Mouse (Mus musculus) limb, embryonic 13.5 days (tissue): Measurements from ENCODE around the gene Slc7a1. TPM values are rescaled to one million over a fixed set of nuclear protein-coding genes. Genes with fewer than 3 reads are reported as not detected.

Experiments
- ATAC-seq: fragments of 200-750 bp; cut with Nextera tagmentation; 2 replicates; pipeline ENCODE4 v1.8.0; 2017; ENCODE audit warnings: low read depth, moderate number of reproducible peaks, moderate TSS enrichment; ENCODE audit not compliant: low FRiP score
- H3K27ac ChIP-seq: fragments of 300-500 bp; sonication (generic); 2 replicates; pipeline ENCODE4 v1.5.1; 2015; ENCODE audit warnings: inconsistent platforms, mild to moderate bottlenecking, moderate library complexity
- H3K27me3 ChIP-seq: fragments of 300-500 bp; sonication (generic); 2 replicates; pipeline ENCODE4 v1.6.1; 2015; ENCODE audit warnings: mild to moderate bottlenecking, inconsistent platforms
- H3K36me3 ChIP-seq: fragments of 300-500 bp; sonication (generic); 2 replicates; pipeline ENCODE4 v1.6.1; 2015; ENCODE audit warnings: inconsistent platforms, mild to moderate bottlenecking, moderate library complexity
- H3K4me1 ChIP-seq: fragments of 300-500 bp; sonication (generic); 2 replicates; pipeline ENCODE4 v1.6.1; 2015; ENCODE audit warnings: inconsistent platforms
- H3K4me2 ChIP-seq: fragments of 300-500 bp; sonication (generic); replicated peaks from 2 replicates; pipeline ENCODE4 v1.6.1; 2015; ENCODE audit warnings: inconsistent platforms, mild to moderate bottlenecking, moderate library complexity
- H3K4me3 ChIP-seq: fragments of 300-500 bp; sonication (generic); 2 replicates; pipeline ENCODE4 v1.5.1; 2015; ENCODE audit warnings: moderate library complexity, mild to moderate bottlenecking, inconsistent platforms
- H3K9ac ChIP-seq: fragments of 300-500 bp; sonication (generic); 2 replicates; pipeline ENCODE4 v1.6.1; 2015; ENCODE audit warnings: mild to moderate bottlenecking, inconsistent platforms
- H3K9me3 ChIP-seq: fragments of 300-500 bp; sonication (generic); 2 replicates; pipeline ENCODE4 v1.6.1; 2016; ENCODE audit warnings: inconsistent platforms
- WGBS: fragments of 180-500 bp; shearing (Covaris S2); methylation state at CpG from one replicate; pipeline ENCODE4 v1.1.7; 2015; 5-methylcytosine and 5-hydroxymethylcytosine counted together
- polyA plus RNA-seq: library from polyadenylated mRNA; unstranded; fragments of >200 nt; fragmentation: Nextera tagmentation; extraction: Ambion mirVana; gene quantifications from 2 replicates; pipeline ENCODE4 v1.2.1, GENCODE M21; 2015

Slc7a1 gene
- polyA plus RNA-seq, 1 experiment from 2014 or later, result 14.9 TPM

DNA sequence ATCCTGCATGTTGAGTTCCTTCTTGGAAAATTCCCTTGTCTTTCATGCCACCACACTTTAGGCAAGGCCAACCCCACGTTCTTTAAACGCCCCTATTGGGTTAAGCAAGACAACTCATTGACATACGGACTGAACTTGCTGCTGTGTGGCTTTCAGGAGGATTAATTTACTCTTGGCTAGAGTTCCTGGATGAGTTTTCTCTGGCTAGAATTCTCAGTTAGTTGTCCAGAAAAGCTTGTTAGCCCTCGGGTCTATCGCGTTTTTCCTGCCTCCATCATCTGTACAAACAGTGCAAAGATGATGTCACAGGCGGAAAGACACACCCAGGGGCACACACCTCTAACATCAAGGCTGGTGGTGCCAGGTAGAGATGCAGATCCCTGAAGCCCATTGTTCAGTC lies 14.5 kb upstream of the Slc7a1 start:
- H3K36me3 ChIP-seq, result no peaks in the 10 kb centered on the region
- H3K9me3 ChIP-seq, result peaks cover 11% of the 10 kb centered on the region; the same call in 1 of the 2 replicates
- H3K4me1 ChIP-seq, result peaks cover 6% of the 10 kb centered on the region; the same call in 1 of the 2 replicates
- WGBS, result 60% methylated on average over 7 of the region's 7 CpGs
- ATAC-seq, result no peak
- H3K27ac ChIP-seq, result no peak overlapping the region
- H3K4me3 ChIP-seq, result no peak overlapping the region
- no peak overlapping the region for H3K4me2 ChIP-seq
- H3K27me3 ChIP-seq, result 0 out of 2 replicates have a peak, but pooled peaks cover 11% of the 10 kb centered on the region
- H3K9ac ChIP-seq, result no peak overlapping the region

DNA sequence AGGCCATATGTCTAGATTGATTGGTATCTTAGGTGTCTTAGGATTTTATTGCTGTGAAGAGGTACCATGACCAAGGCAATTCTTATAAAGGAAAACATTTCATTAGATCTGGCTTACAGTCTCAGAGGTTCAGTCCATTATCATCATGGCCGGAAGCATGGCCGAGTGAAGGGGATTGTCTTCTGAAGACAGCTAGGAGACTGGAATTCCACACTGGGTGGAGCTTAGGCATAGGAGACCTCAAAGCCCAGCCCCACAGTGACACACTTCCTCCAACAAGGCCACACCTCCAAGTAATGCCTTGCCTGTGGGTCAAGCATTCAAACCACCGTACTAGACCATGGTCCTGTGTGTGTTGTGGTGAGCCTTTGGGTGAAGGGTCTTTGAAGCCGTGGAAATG lies 12.8 kb upstream of the Slc7a1 start:
- 0 out of 2 replicates have a peak, but pooled peaks cover 11% of the 10 kb centered on the region for H3K27me3 ChIP-seq
- H3K9me3 ChIP-seq, result peaks cover 8% of the 10 kb centered on the region; the same call in 1 of the 2 replicates
- no peak overlapping the region for H3K9ac ChIP-seq
- no peak overlapping the region for H3K27ac ChIP-seq
- WGBS, result 92% methylated on average over 4 of the region's 4 CpGs
- H3K4me3 ChIP-seq, result no peak overlapping the region
- peaks cover 6% of the 10 kb centered on the region; the same call in 1 of the 2 replicates for H3K4me1 ChIP-seq
- ATAC-seq, result no peak
- H3K4me2 ChIP-seq, result no peak overlapping the region
- H3K36me3 ChIP-seq, result no peaks in the 10 kb centered on the region

DNA sequence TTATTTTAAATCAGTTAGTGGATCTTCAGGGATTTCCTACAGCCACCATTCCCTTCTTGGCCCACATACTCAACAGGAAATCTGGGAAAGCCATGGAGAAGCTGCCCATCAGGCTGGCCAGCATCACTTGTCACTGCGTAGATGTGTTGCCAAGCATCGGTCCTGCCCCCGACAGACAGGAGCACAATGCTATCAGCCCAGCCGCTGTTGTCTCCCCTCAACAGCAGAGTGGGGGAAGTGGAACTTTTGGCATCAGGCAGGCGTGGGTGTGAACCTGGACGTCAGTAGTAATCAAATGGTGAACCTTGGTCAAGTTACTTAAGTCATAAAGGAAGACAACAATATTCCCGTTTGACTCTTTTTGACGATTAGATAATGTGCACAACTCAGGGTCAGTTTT lies 9.8 kb upstream of the Slc7a1 start:
- H3K4me1 ChIP-seq, result peaks cover 6% of the 10 kb centered on the region; the same call in 1 of the 2 replicates
- H3K27me3 ChIP-seq, result 0 out of 2 replicates have a peak, but pooled peaks cover 6% of the 10 kb centered on the region
- no peak overlapping the region for H3K4me3 ChIP-seq
- no peaks in the 10 kb centered on the region for H3K36me3 ChIP-seq
- H3K9me3 ChIP-seq, result peaks cover 17% of the 10 kb centered on the region; the same call in 1 of the 2 replicates
- H3K9ac ChIP-seq, result no peak overlapping the region
- no peak overlapping the region for H3K4me2 ChIP-seq
- no peak overlapping the region for H3K27ac ChIP-seq
- WGBS, result 88% methylated on average over 8 of the region's 8 CpGs
- ATAC-seq, result no peak

DNA sequence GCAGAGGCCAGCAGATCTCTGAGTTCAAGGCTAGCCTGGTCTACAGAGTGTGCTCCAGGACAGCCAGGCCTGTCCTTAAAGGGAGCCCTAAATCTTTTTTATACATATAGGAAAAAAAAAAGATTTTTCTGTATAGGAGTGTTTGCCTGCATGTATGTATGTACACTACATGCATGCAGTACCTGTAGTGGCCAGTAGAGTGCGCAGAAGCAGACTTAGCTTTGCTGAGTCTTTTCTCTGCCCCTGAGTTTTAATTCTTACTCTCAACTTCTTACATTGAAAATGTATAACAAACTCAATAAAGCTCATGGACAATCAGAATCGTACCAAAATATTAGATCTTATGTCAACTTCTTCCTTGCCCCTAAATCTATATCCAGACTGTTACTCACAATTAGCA lies 7.2 kb upstream of the Slc7a1 start:
- Histone ChIP-seq H3K27me3 (no peaks in the 10 kb centered on the region), H3K4me2 (no peak overlapping the region), H3K9ac (no peak overlapping the region), H3K4me3 (no peak overlapping the region), H3K9me3 (0 out of 2 replicates have a peak, but pooled peaks cover 11% of the 10 kb centered on the region), H3K4me1 (peaks cover 6% of the 10 kb centered on the region; the same call in 1 of the 2 replicates), H3K36me3 (no peaks in the 10 kb centered on the region), H3K27ac (no peak overlapping the region)
- 93% methylated on average over 2 of the region's 2 CpGs for WGBS
- no peak for ATAC-seq

DNA sequence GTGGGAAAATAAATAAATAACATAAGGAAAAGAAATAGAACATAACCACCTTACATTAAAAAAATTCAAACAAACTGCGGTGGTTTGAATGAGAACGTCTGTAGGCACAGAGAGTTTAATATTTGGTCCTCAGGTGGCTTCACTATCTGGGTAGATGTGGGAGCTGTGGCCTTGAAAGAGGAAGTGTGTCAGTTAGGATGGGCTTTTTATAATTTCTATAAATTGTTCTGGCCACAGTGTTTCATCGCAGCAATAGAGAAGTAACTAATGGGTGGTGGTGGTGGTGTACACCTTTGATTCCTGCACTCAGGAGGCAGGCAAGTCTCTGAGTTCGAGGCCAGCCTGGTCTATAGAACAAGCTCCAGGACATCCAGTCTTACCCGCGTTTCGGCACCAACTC lies 4.8 kb upstream of the Slc7a1 start:
- H3K27me3 ChIP-seq, result peaks cover 4% of the 10 kb centered on the region; the same call in 1 of the 2 replicates
- H3K4me3 ChIP-seq, result no peak overlapping the region
- H3K9me3 ChIP-seq, result 0 out of 2 replicates have a peak, but pooled peaks cover 11% of the 10 kb centered on the region
- H3K9ac ChIP-seq, result no peak overlapping the region
- WGBS, result 90% methylated on average over 7 of the region's 7 CpGs
- no peak overlapping the region for H3K4me2 ChIP-seq
- 0 out of 2 replicates have a peak, but pooled peaks cover 3% of the 10 kb centered on the region for H3K4me1 ChIP-seq
- no peak for ATAC-seq
- H3K27ac ChIP-seq, result no peak overlapping the region
- no peaks in the 10 kb centered on the region for H3K36me3 ChIP-seq

DNA sequence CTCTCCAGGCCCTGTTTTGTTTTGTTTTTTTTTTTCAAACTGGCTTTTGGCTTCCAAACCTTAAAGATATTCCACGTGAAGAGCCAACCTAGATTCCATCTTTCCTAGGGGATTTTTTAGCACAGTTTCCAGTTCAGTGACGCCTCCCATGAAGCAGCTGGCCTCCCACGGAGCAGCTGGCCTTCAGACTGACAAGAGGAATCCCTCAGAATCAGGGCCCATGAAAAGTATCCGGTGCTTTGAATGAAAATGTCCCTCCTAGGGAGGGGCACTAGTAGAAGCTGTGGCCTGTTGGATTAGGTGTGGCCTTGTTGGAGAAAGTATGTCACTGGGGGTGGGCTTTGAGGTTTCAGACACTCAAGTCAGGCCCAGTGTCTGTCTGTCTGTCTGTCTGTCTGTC lies 2.9 kb upstream of the Slc7a1 start:
- H3K27me3 ChIP-seq, result peaks cover 4% of the 10 kb centered on the region; the same call in 1 of the 2 replicates
- ATAC-seq, result no peak
- WGBS, result 61% methylated on average over 4 of the region's 4 CpGs

DNA sequence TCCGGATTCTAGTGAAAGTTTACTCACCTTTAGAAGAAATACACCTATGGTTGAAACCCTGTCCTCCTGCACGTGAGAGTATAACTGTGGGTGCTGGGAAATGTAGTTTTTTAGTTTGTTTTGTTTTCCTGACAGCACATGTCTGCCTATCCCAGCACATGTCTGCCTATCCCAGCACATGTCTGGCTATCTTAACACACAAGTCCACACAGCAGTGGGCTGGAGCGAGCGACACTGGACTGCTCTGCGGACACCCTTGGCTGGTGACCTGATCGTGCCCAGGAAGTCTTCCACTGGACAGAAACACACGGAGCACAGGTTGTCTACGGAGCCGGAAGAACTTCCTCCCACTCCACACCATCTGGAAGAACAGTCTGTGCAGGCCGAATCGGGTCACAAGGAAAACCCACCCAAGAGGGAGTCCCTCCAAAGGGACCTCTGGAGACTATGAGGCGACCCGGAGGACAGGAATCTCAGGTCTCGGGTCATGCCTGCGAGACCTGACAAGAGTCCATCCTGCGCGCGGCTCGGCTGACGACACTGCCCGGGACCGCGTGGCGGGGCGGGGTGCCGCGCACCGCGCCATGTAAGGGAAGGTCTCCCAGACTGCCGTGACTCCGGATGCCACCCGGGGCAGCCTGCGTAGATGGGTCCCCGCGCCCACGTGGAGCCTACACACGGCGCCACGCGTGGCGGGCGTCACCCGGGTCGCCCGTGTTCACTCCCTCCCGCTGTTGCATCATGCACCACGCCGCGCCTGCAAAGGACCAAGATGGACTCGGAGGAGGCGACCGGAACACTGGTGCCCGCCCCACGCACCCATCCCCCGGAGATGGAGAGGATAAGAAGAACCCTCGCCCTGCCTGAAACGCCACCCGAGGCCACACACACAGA lies 691 bp downstream of the Slc7a1 start:
- no peaks in the 10 kb centered on the region for H3K9me3 ChIP-seq
- H3K27me3 ChIP-seq, result peaks cover 4% of the 10 kb centered on the region; the same call in 1 of the 2 replicates

More for the DNA sequence above, 2.9 kb upstream of the Slc7a1 start:
- Histone ChIP-seq H3K4me1 (0 out of 2 replicates have a peak, but pooled peaks cover 8% of the 10 kb centered on the region), H3K9me3 (0 out of 2 replicates have a peak, but pooled peaks cover 11% of the 10 kb centered on the region), H3K27ac (no peak overlapping the region), H3K36me3 (no peaks in the 10 kb centered on the region), H3K4me2 (no peak overlapping the region), H3K9ac (no peak overlapping the region), H3K4me3 (no peak overlapping the region)

DNA sequence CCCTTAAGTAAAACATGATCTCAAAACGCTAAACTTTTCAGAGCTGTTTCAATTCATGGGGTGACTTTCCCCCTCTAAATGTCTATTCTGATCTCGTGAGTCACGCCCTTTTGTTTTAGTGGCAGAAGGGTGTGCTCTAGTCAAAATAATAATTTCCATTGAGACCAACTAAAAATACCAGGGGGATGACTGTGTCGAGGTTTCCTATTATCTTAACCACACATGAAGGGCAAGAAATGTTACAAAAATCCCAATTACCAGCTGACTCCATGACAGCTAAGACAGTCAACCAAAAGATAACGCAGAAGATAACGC lies 1.3 kb downstream of the Slc7a1 start:
- 0 out of 2 replicates have a peak, but pooled peaks cover 8% of the 10 kb centered on the region for H3K4me1 ChIP-seq
- H3K27ac ChIP-seq, result no peak overlapping the region

More for the DNA sequence above, 691 bp downstream of the Slc7a1 start:
- peak overlapping the region; percentile 80 for H3K9ac ChIP-seq
- peaks cover 6% of the 10 kb centered on the region; the same call in 1 of the 2 replicates for H3K36me3 ChIP-seq
- peak overlapping the region; percentile 74 for H3K4me3 ChIP-seq
- H3K4me2 ChIP-seq, result peak overlapping the region; percentile 100
- peak overlapping the region; percentile 58; the same call in 1 of the 2 replicates for H3K27ac ChIP-seq
- 3% methylated on average over 58 of the region's 58 CpGs for WGBS
- ATAC-seq, result peak; percentile 73
- 0 out of 2 replicates have a peak, but pooled peaks cover 8% of the 10 kb centered on the region for H3K4me1 ChIP-seq

DNA sequence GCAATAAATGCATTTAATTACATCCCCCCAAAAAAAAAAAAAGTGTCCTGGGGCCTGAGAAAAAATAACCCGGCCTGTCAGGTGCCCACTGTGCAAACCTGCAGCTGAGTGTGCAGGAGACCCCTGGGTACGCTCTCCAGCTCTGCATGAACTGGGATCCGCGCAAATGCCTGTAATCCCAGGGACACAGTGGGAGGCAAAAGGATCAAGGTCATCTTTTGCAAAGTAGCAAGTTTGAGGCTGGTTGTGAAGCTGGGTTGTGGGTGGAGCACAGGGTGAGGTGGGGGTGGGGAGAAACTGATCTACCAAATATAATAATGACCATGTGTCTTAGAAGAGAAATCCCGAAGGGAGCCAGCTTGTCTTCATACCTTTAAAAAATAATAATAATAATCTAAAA lies 1.8 kb downstream of the Slc7a1 start:
- Histone ChIP-seq H3K9ac (no peak overlapping the region), H3K36me3 (peaks cover 6% of the 10 kb centered on the region; the same call in 1 of the 2 replicates), H3K27me3 (peaks cover 4% of the 10 kb centered on the region; the same call in 1 of the 2 replicates), H3K9me3 (no peaks in the 10 kb centered on the region), H3K27ac (no peak overlapping the region), H3K4me3 (peak overlapping the region; percentile 18; the same call in 1 of the 2 replicates), H3K4me1 (0 out of 2 replicates have a peak, but pooled peaks cover 8% of the 10 kb centered on the region), H3K4me2 (peak overlapping the region; percentile 100)
- WGBS, result 41% methylated on average over 5 of the region's 5 CpGs
- ATAC-seq, result no peak

More for the DNA sequence above, 1.3 kb downstream of the Slc7a1 start:
- WGBS, result 57% methylated on average over 6 of the region's 6 CpGs
- H3K4me2 ChIP-seq, result peak overlapping the region; percentile 100
- H3K36me3 ChIP-seq, result peaks cover 6% of the 10 kb centered on the region; the same call in 1 of the 2 replicates
- no peak for ATAC-seq
- H3K4me3 ChIP-seq, result peak overlapping the region; percentile 74
- peaks cover 4% of the 10 kb centered on the region; the same call in 1 of the 2 replicates for H3K27me3 ChIP-seq
- peak overlapping the region; percentile 80; the same call in 1 of the 2 replicates for H3K9ac ChIP-seq
- H3K9me3 ChIP-seq, result no peaks in the 10 kb centered on the region

DNA sequence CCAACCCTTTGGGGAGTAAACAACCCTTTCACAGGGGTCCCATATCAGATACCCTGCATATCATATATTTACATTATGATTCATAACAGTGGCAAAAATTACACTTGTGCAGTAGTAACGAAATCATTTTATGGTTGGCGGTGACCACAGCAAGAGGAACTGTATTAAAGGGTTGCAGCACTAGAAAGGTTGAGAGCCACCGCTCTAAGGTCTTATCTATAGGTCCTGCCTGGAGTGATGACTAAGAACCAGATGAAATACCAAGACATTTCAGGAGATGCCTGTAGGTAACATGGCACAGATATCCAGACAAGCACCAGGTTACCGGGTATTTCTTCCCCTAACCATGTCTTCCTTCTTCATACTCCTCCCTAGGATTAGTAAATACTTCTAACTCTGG lies 2.3 kb downstream of the Slc7a1 start:
- Histone ChIP-seq H3K27me3 (peaks cover 4% of the 10 kb centered on the region; the same call in 1 of the 2 replicates), H3K27ac (no peak overlapping the region), H3K9ac (no peak overlapping the region), H3K4me3 (no peak overlapping the region), H3K36me3 (peaks cover 6% of the 10 kb centered on the region; the same call in 1 of the 2 replicates), H3K4me2 (peak overlapping the region; percentile 100), H3K9me3 (no peaks in the 10 kb centered on the region), H3K4me1 (0 out of 2 replicates have a peak, but pooled peaks cover 8% of the 10 kb centered on the region)
- 84% methylated on average over 4 of the region's 4 CpGs for WGBS
- no peak for ATAC-seq

DNA sequence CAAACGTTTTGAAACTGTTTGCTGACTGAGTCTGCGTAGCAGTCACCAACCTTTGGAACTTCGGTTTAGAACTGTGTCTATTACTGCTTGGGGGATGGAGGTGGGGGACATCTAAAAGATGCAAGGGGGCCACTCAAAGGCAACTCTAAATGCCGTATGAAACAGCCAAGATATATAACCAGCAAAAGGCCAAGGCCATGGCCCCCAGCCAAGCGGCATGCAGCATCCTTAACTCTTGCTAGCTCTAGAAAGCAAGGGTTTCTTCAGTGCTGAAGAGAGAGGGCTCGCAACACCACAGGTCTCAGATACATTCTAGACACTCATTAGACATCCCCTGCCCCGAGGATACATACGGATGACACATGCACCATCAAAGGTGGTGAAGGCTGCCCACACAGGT lies 6.4 kb downstream of the Slc7a1 start:
- no peaks in the 10 kb centered on the region for H3K9me3 ChIP-seq
- no peaks in the 10 kb centered on the region for H3K4me1 ChIP-seq
- H3K27me3 ChIP-seq, result no peaks in the 10 kb centered on the region
- H3K4me2 ChIP-seq, result no peak overlapping the region
- peaks cover 6% of the 10 kb centered on the region; the same call in 1 of the 2 replicates for H3K36me3 ChIP-seq
- ATAC-seq, result no peak
- H3K9ac ChIP-seq, result no peak overlapping the region
- 82% methylated on average over 8 of the region's 8 CpGs for WGBS
- H3K4me3 ChIP-seq, result no peak overlapping the region
- no peak overlapping the region for H3K27ac ChIP-seq

DNA sequence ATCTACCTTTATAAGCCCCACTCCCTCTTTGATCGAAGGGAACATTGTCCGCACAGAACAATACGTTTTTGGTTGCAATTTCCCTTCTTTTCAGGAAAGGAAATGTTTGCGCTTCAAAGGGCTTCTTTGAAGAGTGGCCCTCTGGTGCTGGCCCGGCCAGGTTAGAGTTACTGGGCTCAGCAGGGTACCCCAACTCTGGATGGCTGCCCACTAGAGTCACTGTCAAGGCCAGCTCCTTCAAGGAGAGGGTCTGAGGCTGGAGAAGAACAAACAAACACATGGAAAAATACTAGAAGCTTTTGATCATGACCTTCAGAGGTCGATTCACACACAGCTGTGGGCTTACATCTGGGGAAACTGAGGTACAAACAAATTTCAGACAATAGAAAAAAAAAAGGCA lies 6.9 kb downstream of the Slc7a1 start:
- H3K4me1 ChIP-seq, result no peaks in the 10 kb centered on the region
- 77% methylated on average over 6 of the region's 6 CpGs for WGBS
- H3K4me3 ChIP-seq, result no peak overlapping the region
- H3K9ac ChIP-seq, result no peak overlapping the region
- no peak overlapping the region for H3K27ac ChIP-seq
- no peaks in the 10 kb centered on the region for H3K27me3 ChIP-seq
- H3K9me3 ChIP-seq, result 0 out of 2 replicates have a peak, but pooled peaks cover under 1% of the 10 kb centered on the region
- H3K4me2 ChIP-seq, result no peak overlapping the region
- peaks cover 6% of the 10 kb centered on the region; the same call in 1 of the 2 replicates for H3K36me3 ChIP-seq
- no peak for ATAC-seq
